Mouse (Mus musculus) naive thymus-derived CD4-positive, alpha-beta T cell, adult 2 months (primary cell): Measurements from ENCODE around the gene Prr19.

Experiments
- DNase-seq: peaks from one replicate; pipeline ENCODE4 v3.0.0-alpha.2; 2011; ENCODE audit warnings: low read depth

Gene Prr19

DNA sequence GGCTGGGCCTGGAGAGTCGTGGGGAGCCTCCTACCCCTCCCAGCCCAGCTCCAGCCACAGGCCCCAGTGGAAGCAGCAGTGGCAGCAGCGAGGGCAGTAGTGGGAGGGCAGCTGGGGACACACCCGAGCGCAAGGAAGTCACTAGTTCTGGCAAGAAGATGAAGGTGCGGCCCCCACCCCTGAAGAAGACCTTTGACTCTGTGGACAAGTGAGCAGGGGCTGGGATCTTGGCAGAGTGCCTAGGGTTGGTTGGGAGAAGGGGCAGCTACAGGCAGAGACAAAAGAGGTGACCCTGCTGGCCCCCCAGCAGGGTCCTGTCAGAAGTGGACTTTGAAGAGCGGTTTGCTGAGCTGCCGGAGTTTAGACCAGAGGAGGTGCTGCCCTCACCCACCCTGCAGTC is 9.1 kb upstream of the Prr19 start:
- no peak for DNase-seq

DNA sequence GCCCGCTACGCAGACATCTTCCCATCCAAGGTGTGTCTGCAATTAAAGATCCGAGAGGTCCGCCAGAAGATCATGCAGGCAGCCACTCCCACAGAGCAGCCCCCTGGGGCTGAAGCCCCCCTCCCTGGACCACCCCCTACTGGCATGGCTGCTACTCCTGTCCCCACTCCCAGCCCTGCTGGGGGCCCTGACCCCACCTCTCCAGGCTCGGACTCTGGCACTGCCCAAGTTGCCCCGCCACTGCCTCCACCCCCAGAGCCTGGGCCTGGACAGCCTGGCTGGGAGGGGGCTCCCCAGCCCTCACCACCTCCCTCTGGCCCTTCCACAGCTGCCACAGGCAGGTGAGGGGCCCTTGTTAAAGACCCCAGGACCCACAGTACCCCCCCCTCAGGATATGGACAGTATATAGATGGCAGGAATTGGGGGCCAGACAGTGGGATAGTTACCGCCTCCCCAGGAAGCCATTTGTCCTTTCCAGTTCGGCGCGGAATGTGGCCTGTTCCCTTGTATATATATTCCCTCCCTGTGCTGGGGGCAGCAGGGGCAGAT is 7.9 kb upstream of the Prr19 start:
- no peak for DNase-seq

DNA sequence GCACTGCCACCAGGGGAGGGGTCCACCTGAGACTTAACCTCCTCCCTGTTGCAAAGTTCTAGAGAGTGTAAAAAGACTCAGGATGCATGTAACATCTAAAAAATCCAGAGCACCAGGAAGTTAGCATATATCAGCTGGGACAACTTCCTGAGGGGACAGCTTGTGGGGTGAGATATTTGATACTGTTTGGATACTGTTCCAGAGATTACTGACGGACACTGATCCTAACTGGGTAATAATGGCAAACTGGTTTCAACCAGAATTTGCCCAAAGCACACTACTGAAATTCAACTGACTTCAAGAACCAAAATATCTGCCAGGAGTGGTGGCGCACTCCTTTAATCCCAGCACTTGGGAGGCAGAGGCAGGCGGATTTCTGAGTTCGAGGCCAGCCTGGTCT is 6.7 kb upstream of the Prr19 start:
- DNase-seq: no peak

DNA sequence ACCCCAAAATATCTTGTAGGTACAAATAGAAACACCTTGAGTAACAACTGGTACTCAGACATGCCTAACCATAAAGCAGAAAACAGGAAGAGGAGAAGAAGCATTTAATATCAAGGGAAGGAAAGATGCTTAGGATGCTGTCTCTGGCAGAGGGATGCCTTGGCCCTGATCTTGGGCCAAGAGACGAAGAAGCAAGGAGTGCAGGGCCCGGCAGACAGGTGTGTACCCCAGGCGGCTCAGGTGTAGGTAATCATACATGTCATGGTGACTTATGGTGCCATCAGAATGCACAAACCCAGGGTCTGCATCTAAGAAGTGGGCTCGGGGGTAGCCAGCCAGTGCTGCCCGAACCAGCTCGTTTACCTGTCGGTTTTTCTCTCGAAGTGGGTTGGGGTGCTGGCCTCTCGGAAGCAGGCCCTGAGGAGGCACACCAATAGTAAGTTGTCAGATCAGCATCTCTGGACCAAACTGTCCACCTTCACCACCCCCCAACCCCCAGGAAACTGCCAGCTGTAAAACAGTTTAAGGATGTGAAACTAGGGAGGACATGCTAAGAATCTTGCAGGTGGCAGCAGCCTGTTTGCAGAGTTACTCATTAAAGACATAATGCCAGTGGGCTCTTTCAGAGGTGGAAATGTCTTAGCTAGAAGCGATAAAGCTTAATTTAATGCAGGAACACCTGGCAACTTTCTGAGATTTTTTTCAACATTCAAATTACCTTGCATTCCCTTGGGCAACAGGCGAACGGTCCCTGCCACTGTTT is 6.1 kb upstream of the Prr19 start:
- no peak for DNase-seq

DNA sequence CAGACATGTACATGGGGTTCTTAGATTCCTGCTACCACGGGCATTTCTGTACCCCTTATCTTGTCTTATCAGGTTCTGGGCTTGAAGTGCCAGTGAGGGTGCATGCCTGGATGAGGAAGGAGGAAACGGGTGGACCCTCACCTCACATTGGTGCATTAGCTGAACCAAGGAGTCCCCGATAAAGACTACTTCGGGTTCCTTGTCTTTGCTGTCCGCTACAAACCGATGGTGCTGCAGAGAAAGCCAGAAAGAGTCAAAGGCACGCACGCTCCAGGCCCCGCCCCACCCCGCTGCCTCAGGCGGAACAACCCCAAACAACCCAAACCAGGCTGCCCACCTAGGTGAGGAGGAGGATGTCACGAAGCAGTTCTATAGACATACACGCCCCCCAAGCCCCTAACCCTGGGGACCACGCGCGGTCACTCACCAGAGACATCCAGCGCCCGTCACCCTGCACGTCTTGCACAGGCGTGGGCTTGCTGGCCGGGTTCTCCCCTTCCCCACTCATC is 4.2 kb upstream of the Prr19 start:
- DNase-seq: peak; percentile 60

DNA sequence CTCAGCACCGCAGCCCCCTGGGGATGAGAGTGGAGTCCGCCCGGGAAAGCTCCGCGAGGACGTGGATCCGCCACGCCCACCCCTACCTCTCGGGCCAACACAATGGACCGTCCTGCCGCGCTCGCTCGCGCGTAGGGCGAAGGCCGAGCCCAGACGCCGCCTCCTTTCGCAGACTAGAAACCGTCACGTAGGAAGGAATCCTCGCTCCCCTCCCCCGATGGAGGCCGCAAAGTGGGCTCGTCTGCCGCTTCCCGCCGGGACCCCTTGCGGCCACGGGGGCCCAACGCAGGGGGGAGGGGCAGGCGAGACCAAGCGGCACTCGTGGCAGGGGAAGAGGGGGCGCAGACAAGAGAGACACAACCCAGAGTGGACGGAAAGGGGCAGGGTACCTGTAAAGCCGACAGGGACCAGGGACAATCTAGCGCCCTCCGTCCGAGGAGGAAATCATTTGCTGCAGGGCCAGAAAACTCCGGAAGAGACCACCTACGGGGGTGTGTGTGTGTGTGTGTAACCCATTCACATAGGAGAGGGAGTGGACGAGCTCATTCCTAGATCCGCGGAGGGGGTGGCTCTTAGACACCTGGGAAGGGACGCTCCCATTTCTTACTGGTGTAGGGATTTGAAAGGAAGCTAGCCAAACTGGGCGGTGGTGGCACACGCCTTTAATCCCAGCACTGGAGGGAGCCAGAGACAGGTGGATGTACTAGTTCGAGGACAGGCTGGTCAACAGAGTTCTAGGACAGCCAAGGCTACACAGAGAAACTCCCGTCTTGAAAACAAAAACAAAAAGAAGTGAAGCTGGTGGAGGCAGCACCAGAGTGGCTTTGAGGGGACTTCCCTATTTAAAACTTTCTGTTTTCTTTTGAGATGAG is 3.5 kb upstream of the Prr19 start, which contains the start of gene Pafah1b3:
Gene Pafah1b3, minus strand, starts transcription at position 533 of the 872 bp plus-strand sequence.
- DNase-seq: peak; percentile 65

DNA sequence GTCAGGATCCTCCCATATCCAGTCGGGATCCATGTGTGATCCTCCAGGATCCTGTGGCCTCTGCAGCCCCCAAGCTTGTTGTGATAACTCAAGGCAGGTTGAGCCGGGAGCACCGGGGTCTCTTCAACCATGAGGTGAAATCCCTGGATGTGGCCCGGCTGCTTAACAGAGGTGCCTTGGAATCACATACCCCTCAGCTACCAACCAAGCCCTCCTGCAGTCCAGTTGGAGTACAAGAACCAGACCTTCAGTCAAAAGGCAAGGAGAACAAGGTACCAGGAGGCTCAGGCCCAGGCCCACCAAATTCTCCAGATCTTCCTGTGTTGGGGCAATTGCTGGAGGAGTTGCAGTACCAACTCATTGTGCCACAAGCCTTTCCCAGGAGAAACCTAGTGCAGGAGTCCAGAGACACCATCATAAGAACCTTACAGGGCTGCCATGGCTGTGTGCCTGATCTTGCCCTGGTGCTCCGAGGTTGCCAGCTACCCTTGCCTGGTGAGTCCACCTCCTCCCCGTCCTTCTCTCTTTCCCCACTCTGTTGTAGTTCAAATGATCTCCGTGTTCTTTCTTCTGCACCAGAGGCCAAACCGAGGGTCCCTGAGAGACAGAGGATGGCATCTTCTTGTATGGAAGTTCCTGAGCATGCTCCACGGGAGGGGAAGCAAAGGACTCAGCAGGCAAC is 1.9 kb downstream of the Prr19 start:
- DNase-seq: no peak

DNA sequence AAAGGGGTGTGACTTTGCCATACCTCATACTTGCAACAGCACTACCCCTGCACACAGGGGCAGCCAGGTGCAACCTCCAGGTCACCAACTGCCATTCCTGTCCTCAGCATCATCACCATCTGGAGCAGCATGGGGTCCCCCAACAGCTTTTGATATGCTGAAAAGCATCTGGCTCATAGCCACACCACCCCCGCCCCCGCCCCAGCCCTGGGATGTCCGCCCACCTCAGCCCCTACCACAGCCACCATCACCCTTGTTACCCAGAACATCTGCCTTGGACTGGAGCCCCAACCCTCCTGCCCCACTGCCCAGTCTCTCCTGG is 2.4 kb downstream of the Prr19 start:
- DNase-seq: no peak

DNA sequence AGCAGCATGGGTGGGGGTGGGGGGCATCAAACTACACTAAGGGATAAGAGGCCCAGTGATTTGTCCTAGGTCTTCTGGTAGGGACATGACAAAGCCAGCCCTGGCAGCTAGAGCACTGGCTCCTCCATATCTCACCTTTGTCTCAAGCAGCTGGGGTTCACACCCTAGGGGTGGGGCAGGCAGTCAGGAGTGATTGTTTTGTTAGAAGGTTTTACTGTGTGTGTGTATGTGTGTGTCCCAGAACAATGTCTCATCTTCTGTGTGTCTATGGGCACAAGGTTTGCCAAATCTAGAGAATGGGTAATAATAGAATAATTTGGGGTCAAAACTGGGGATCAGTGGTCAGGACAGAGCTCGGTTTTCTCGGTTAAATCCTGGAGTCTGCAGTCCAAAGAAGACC is 4.3 kb downstream of the Prr19 start:
- DNase-seq: no peak

DNA sequence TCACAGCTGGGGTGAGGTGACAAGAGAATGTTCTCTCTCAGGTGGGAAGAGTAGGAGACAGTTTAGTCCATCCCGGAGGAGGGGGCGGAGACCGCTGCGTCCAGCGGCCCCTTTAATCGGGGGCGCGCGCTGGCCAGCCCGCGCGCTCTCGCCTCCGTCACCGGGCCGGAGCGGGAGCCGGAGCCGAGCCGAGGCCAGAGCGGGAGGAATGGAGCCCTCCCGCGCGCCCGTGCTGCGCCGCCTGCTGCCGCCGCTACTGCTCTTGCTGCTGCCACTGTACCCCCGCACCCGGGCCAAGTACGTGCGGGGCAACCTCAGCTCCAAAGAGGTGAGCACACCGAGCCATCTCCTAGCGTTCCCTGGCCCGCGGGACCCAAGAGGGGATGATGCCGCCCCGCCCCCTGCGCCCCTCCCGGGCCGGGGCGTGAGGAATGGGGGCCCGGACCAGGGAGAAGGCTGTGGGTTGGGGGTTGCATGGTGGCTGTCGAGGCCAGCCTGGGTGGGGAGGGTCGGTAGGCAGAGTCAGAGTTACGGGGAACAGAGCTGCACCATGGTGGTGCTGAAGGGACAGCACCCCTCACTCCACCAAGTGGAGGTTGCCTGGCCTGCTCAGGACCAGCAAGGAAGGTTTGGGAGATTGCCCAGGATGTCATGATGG is 4.9 kb downstream of the Prr19 start, which contains the start of gene Tmem145:
Gene Tmem145, plus strand, starts transcription at position 151 of the 658 bp plus-strand sequence.
- DNase-seq: peak; percentile 44

DNA sequence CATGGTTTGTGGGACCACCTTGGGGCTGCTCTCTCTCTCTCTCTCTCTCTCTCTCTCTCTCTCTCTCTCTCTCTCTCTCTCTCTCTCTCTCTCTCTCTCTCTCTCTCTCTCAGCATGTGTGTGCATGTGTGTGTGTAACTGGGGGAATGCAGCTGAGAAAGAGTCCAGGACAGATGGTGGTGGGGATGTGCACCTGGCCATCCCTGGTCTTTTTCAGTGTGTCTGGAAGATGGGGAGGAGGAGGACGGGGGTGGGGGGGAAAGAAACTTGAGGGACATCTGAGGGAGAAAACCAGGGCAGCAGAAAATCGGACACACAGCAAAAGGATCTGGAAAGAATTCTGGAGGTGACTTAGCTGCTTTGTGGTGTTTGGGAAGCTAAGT is 5.4 kb downstream of the Prr19 start:
- no peak for DNase-seq

DNA sequence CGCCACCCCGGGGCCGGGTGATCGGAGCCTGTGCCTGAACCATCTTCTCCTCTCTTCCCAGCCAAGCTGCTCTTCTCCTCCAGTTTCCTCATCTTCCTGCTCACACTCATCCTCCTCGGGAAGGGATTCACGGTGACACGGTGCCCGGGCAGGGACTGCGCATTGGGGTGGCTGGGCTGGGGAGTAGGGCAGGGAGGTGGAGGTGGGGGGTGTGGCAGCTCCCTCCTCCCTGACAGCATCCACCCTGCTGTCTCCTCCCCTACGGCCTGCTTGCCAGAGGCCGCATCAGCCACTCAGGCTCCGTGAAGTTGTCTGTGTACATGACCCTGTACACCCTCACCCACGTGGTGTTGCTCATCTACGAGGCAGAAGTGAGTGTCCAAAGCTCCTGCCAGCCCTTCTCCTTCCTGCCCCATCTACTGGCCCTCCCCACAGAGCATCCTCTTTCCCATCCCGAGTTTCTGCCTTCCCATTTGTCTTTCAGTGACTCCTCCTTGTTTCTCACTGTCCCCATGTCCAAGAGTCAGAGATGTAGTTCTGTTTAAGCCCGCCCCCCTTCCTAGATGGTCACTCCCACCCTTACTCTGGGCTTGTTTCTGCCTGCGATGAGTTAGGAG is 7.6 kb downstream of the Prr19 start:
- DNase-seq: no peak

DNA sequence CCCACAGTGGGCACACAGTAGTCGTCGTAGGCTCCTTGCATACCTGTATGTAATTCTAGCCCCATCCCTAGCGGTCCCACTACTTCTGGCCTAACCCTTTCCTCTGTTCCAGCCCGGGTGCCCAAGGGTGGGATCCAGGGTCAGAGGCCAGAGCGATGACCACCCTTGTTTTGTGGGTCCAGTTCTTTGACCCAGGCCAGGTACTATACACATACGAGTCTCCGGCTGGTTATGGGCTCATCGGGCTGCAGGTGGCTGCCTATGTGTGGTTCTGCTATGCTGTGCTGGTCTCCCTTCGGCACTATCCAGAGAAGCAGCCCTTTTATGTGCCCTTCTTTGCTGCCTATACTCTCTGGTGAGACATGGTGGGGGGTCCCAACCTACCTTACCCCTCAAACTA is 8.2 kb downstream of the Prr19 start:
- DNase-seq: no peak

DNA sequence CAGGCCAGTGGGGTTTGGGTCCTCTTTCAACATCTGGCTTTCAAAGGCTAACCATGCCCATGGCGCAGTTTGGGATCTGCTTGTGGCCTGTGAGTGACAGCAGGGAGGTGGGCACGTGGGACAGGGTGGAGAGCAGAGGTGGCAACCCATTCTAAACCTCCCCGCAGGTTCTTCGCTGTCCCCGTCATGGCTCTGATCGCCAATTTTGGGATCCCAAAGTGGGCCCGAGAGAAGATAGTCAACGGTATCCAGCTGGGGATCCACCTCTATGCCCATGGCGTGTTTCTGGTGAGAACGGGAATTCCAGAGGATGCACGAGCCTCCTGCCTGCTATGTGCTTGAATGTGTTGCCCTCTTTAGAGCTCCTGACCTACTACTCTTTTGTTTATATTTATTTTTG is 10.0 kb downstream of the Prr19 start:
- DNase-seq: no peak

DNA sequence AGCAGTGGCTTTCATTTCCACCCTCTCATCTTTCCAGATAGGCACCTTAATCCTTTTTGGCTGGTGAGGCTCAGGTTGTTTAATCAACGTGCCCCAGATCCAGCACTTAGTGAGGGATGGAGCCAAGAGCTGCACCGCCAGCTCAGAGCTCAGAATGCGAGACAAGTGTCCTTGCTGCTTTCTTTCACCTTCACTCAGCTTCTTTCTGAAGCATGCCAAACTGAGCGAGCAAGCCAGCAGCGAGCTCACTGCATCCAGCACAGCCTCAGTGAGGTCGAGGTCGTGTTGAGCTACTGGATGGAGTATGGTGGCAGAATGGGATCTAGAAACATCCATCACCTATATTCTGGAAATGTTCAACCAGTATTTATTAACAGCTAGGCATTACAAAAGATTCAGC is 12.1 kb downstream of the Prr19 start:
- no peak for DNase-seq

DNA sequence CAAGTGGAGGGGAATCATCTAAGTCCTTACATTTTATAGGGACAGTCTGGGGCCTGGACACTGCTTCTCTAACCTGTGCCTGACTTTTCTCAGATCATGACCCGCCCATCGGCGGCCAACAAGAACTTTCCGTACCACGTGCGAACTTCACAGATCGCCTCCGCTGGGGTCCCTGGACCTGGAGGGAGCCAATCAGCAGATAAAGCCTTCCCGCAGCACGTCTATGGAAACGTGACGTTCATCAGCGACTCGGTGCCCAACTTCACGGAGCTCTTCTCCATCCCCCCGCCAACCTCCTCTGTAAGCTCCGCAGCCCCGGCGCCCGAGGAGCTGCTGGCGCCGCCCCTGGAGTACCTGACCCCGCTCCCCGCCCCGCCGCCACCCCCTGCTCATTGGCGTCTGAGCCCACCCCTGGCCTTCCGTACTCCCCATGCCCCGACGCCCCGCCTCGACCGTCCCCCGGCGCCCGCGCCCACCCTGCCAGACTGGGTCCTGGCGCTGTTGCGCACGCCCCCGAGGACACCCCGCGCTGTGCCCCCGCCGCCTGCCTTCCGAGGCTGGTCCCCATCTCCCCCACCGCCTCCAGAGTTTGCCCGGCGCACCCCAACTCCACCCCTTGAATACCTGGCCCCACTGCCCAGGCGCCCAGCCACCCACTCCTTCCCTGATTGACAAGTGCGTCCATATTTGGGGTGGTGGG is 13.5 kb downstream of the Prr19 start:
- peak; percentile 29 for DNase-seq

DNA sequence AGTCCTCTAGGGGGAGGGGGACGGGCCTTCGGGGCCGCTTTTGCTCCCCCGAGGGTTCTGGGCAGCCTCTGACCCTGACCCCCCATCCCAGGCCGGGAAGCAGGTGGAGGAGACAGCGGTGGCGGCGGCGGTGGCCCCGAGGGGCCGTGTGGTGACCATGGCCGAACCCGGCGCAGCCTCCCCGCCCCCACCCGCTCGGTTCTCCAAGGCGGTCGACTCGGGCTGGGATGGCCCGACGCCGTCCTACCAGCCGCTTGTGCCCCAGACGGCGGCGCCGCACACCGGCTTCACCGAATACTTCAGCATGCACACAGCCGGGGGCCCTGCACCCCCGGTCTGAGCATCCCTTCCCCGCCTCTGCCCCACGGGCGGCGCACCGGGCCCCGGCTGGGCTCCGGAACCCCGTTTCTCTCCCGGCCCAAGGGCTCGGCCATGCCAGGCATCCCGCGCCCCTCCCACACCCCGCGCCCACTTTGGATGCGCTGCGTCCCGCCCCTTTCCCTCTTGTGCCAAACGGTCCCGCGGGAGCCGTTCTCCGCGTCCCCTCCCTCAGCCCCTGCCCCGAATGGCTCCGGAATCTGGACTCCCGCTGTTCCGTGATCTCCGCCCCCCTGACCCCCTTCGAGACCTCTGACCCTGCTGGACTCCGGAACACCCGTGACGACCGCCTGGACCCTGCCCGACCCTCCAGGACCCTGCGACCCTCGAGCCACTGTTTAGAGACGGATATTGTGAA is 14.3 kb downstream of the Prr19 start:
- DNase-seq: peak; percentile 30

DNA sequence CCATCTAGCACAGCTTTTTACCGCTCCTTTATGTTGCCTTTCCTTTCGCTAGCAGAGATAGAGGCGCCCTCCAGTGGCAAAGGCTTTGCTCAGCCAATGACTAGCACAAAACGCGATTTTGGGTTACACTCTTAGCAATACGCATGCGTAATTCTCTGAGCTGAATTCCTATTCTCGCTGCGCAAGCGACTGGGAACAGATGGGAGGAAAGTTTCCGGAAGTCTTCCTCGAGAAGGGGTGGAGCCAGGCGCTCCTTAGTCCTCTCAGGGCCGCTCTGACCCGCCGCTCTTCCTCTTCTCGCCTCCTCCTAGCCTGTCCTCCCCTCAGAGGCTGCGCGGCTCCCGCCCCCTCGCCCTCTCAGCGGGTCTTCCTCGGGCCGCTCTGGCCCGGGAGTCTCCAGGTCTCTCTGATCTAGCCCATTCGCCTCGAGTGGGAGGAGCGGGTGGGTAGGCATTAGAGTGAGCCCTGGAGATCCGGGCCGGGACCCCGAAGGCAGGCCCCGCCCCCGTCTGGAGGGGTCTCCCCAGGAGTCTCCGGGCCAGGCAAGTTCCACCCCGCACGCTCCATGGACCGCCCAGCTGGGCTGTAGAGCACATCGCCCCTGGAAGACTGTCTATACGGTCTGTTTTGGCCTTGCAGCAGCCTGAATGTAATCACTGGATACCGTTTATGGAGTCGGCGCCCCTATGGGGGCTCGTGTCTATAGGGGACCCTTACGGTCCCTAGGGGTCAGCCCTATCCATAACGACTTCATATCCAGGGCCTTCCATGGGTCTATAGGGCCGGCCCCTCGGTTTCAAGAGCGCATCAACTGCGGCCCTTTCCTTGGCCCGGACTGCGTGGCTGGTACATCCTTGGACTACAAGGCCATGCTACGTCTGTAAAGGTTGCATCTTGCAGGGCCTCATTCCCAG is 15.6 kb downstream of the Prr19 start, which contains the start of gene Megf8:
Gene Megf8, plus strand, starts transcription at position 633 of the 914 bp plus-strand sequence.
- DNase-seq: peak; percentile 94
